15 mouse cellular contexts compared by ENCODE assay signal in genomic region chr15:5088850-5089608, GRCm38 (mm10). TPM values are rescaled to one million over a fixed set of nuclear protein-coding genes. Genes with fewer than 3 reads are reported as not detected.
DNase-seq lines count a peak whose midpoint lies in the region; ATAC-seq and TF ChIP-seq lines count a peak whose summit lies in the region.
"Had no signal": no experiment of that assay in that cellular context is flagged by ENCODE, and none has a peak within 500 bp of the region (broad histone marks: within the 10 kb centered on the region; RNA-seq: fewer than 3 reads in every experiment).

No protein-coding gene starts in this region.

- no peaks in the 10 kb centered on the region for H3K9me3 ChIP-seq in kidney, postnatal 0 days (replicated peaks; ENCODE audit: low read length)
- no peaks in the 10 kb centered on the region for H3K9me3 ChIP-seq in hindbrain, embryonic 15.5 days
- H3K9me3 ChIP-seq in neural tube, embryonic 13.5 days = no peaks in the 10 kb centered on the region
- H3K9me3 ChIP-seq in liver, embryonic 12.5 days (replicated peaks) = no peaks in the 10 kb centered on the region
- H3K9me3 ChIP-seq: liver, embryonic 13.5 days had no signal

- no peak overlapping the region for H3K9ac ChIP-seq in kidney, postnatal 0 days (ENCODE audit: low read depth, low read length)
- H3K9ac ChIP-seq in hindbrain, embryonic 15.5 days = no peak overlapping the region
- H3K9ac ChIP-seq in neural tube, embryonic 13.5 days = no peak overlapping the region
- H3K9ac ChIP-seq in liver, embryonic 12.5 days = no peak overlapping the region
- H3K9ac ChIP-seq: liver, embryonic 13.5 days had no signal

- peak; percentile 37 for DNase-seq in kidney, postnatal 0 days (ENCODE audit: low spot score)
- no peak for DNase-seq in kidney, postnatal 36 days
- DNase-seq in embryo, embryonic 10.5 days (ENCODE audit: low spot score) = peak; percentile 33
- DNase-seq in frontal cortex, postnatal 14 days (ENCODE audit: low spot score in 2 of 2) = no peak
- no peak for DNase-seq in layer of hippocampus, adult 2 months (ENCODE audit: low spot score in 2 of 2)
- DNase-seq: cerebellum, postnatal 25 days; heart, postnatal 4 days; kidney, postnatal 25 days; liver, embryonic 13.5 days; thymus, adult 2 months had no signal

- TF ChIP-seq CTCF in kidney, postnatal 0 days (IDR thresholded peaks at IDR 0.05; ENCODE audit: low read depth) = no peak
- TF ChIP-seq CTCF in layer of hippocampus, adult 2 months (conservative IDR thresholded peaks at IDR 0.05) = no peak

- no peaks in the 10 kb centered on the region for H3K27me3 ChIP-seq in kidney, postnatal 0 days (ENCODE audit: insufficient read depth, low read length)
- no peaks in the 10 kb centered on the region for H3K27me3 ChIP-seq in hindbrain, embryonic 15.5 days
- no peaks in the 10 kb centered on the region for H3K27me3 ChIP-seq in neural tube, embryonic 13.5 days
- H3K27me3 ChIP-seq in liver, embryonic 12.5 days (replicated peaks) = no peaks in the 10 kb centered on the region
- H3K27me3 ChIP-seq: liver, embryonic 13.5 days had no signal

- no peaks in the 10 kb centered on the region for H3K4me1 ChIP-seq in kidney, postnatal 0 days (replicated peaks; ENCODE audit: insufficient read depth, low read length)
- no peaks in the 10 kb centered on the region for H3K4me1 ChIP-seq in hindbrain, embryonic 15.5 days (replicated peaks)
- H3K4me1 ChIP-seq in neural tube, embryonic 13.5 days (replicated peaks) = peaks cover 4% of the 10 kb centered on the region; the same call in 1 of the 2 replicates
- H3K4me1 ChIP-seq in liver, embryonic 12.5 days = no peaks in the 10 kb centered on the region
- H3K4me1 ChIP-seq: liver, embryonic 13.5 days had no signal

- WGBS in kidney, postnatal 0 days = 53% methylated on average over 7 of the region's 7 CpGs
- WGBS in hindbrain, embryonic 15.5 days = 55% methylated on average over 7 of the region's 7 CpGs
- WGBS in neural tube, embryonic 13.5 days = 47% methylated on average over 7 of the region's 7 CpGs
- 57% methylated on average over 7 of the region's 7 CpGs for WGBS in liver, embryonic 12.5 days (ENCODE audit: insufficient replicate concordance)

- no peak for ATAC-seq in kidney, postnatal 0 days (replicated peaks; ENCODE audit: low FRiP score, low read depth)
- peak; percentile 61; the same call in 1 of the 2 replicates for ATAC-seq in hindbrain, embryonic 15.5 days (ENCODE audit: low FRiP score, low read depth)
- ATAC-seq in neural tube, embryonic 13.5 days (ENCODE audit: low read depth) = peak; percentile 86
- ATAC-seq in liver, embryonic 12.5 days = no peak

- H3K4me2 ChIP-seq in kidney, postnatal 0 days (ENCODE audit: low read length) = no peak overlapping the region
- H3K4me2 ChIP-seq in hindbrain, embryonic 15.5 days = no peak overlapping the region
- no peak overlapping the region for H3K4me2 ChIP-seq in neural tube, embryonic 13.5 days
- H3K4me2 ChIP-seq in liver, embryonic 12.5 days = no peak overlapping the region
- H3K4me2 ChIP-seq: liver, embryonic 13.5 days had no signal

- no peak overlapping the region for H3K27ac ChIP-seq in kidney, postnatal 0 days
- H3K27ac ChIP-seq in hindbrain, embryonic 15.5 days (replicated peaks) = no peak overlapping the region
- no peak overlapping the region for H3K27ac ChIP-seq in neural tube, embryonic 13.5 days (replicated peaks)
- H3K27ac ChIP-seq in liver, embryonic 12.5 days = no peak overlapping the region
- no peak overlapping the region for H3K27ac ChIP-seq in layer of hippocampus, adult 2 months
- H3K27ac ChIP-seq: liver, embryonic 13.5 days had no signal

- H3K4me3 ChIP-seq in kidney, postnatal 0 days (replicated peaks; ENCODE audit: low read depth, low read length) = no peak overlapping the region
- no peak overlapping the region for H3K4me3 ChIP-seq in hindbrain, embryonic 15.5 days
- H3K4me3 ChIP-seq in neural tube, embryonic 13.5 days = no peak overlapping the region
- no peak overlapping the region for H3K4me3 ChIP-seq in liver, embryonic 12.5 days
- H3K4me3 ChIP-seq in layer of hippocampus, adult 2 months = no peak overlapping the region
- H3K4me3 ChIP-seq: liver, embryonic 13.5 days had no signal

- no peaks in the 10 kb centered on the region for H3K36me3 ChIP-seq in kidney, postnatal 0 days (ENCODE audit: insufficient read depth, low read length)
- no peaks in the 10 kb centered on the region for H3K36me3 ChIP-seq in hindbrain, embryonic 15.5 days
- H3K36me3 ChIP-seq in neural tube, embryonic 13.5 days = no peaks in the 10 kb centered on the region
- H3K36me3 ChIP-seq in liver, embryonic 12.5 days = no peaks in the 10 kb centered on the region
- H3K36me3 ChIP-seq: liver, embryonic 13.5 days had no signal

RNA-seq across cellular contexts. Expression of gene Card6, which starts 19.3 kb away (rescaled TPM):
- polyA plus RNA-seq in kidney, postnatal 0 days (2015; fragmentation: Nextera tagmentation; extraction: Ambion mirVana) = 1.4 and 2.2 TPM in 2 replicates
- 0.58 and 0.64 TPM in 2 replicates for polyA plus RNA-seq in hindbrain, embryonic 15.5 days (2015; fragmentation: Nextera tagmentation; extraction: Ambion mirVana)
- 1.1 and 2.0 TPM in 2 replicates for polyA plus RNA-seq in neural tube, embryonic 13.5 days (2015; fragmentation: Nextera tagmentation; extraction: Ambion mirVana)
- polyA plus RNA-seq in liver, embryonic 12.5 days (2016; fragmentation: Nextera tagmentation; extraction: Ambion mirVana) = 0.85 and 1.0 TPM in 2 replicates
- total RNA-seq in layer of hippocampus, adult 2 months (2021) = 1 to 10 TPM; 5.8 to 6.6 TPM

RNA-seq across cellular contexts. Expression of gene C7, which starts 25.5 kb away (rescaled TPM):
- polyA plus RNA-seq in kidney, postnatal 0 days (2015; fragmentation: Nextera tagmentation; extraction: Ambion mirVana) = 0.32 and 0.50 TPM in 2 replicates
- polyA plus RNA-seq in hindbrain, embryonic 15.5 days (2015; fragmentation: Nextera tagmentation; extraction: Ambion mirVana) = 0.19 TPM in 1 of 2 replicates, not detected in the other
- not detected in 2 replicates for polyA plus RNA-seq in neural tube, embryonic 13.5 days (2015; fragmentation: Nextera tagmentation; extraction: Ambion mirVana)
- not detected in 2 replicates for polyA plus RNA-seq in liver, embryonic 12.5 days (2016; fragmentation: Nextera tagmentation; extraction: Ambion mirVana)
- total RNA-seq in layer of hippocampus, adult 2 months (2021) = under 1 TPM; 0.13 to 0.17 TPM
- total RNA-seq: megakaryocyte, adult 5-6 weeks had no signal
- polyA plus RNA-seq: forebrain, embryonic 11.5 days; liver, embryonic 13.5 days had no signal

RNA-seq across cellular contexts. Expression of gene Rpl37, which starts 27.4 kb away (rescaled TPM):
- 742 and 859 TPM in 2 replicates for polyA plus RNA-seq in kidney, postnatal 0 days (2015; fragmentation: Nextera tagmentation; extraction: Ambion mirVana)
- polyA plus RNA-seq in hindbrain, embryonic 15.5 days (2015; fragmentation: Nextera tagmentation; extraction: Ambion mirVana) = 309 and 316 TPM in 2 replicates
- 354 and 411 TPM in 2 replicates for polyA plus RNA-seq in neural tube, embryonic 13.5 days (2015; fragmentation: Nextera tagmentation; extraction: Ambion mirVana)
- 532 and 540 TPM in 2 replicates for polyA plus RNA-seq in liver, embryonic 12.5 days (2016; fragmentation: Nextera tagmentation; extraction: Ambion mirVana)
- 100 to 1,000 TPM; 308 to 352 TPM for total RNA-seq in layer of hippocampus, adult 2 months (2021)

RNA-seq across cellular contexts. Expression of gene Prkaa1, which starts 54.6 kb away (rescaled TPM):
- polyA plus RNA-seq in kidney, postnatal 0 days (2015; fragmentation: Nextera tagmentation; extraction: Ambion mirVana) = 19.9 and 21.0 TPM in 2 replicates
- polyA plus RNA-seq in hindbrain, embryonic 15.5 days (2015; fragmentation: Nextera tagmentation; extraction: Ambion mirVana) = 13.7 and 14.1 TPM in 2 replicates
- polyA plus RNA-seq in neural tube, embryonic 13.5 days (2015; fragmentation: Nextera tagmentation; extraction: Ambion mirVana) = 16.1 and 18.6 TPM in 2 replicates
- 21.3 and 22.3 TPM in 2 replicates for polyA plus RNA-seq in liver, embryonic 12.5 days (2016; fragmentation: Nextera tagmentation; extraction: Ambion mirVana)
- total RNA-seq in layer of hippocampus, adult 2 months (2021) = 10 to 100 TPM; 24.3 to 24.8 TPM

Comparison
In these comparisons a context has a peak if more than half of its experiments do, and no peak if none do; other contexts are left out.
1. DNase-seq: peak in kidney, postnatal 0 days (single experiment) and embryo, embryonic 10.5 days (single experiment); none in kidney, postnatal 36 days (0 of 2), frontal cortex, postnatal 14 days (0 of 2) and layer of hippocampus, adult 2 months (0 of 2).
2. ATAC-seq: peak in hindbrain, embryonic 15.5 days (single experiment) and neural tube, embryonic 13.5 days (single experiment); none in kidney, postnatal 0 days (single experiment) and liver, embryonic 12.5 days (single experiment).